Mouse (Mus musculus): ENCODE measurements around the gene Zfp60.

GRCm38 (mm10) chr7:27710402-27710801, 20.8 kb upstream of the Zfp60 start:
- TF ChIP-seq CTCF (IDR thresholded peaks at IDR 0.05; ENCODE audit: low read depth) (no peak), EP300 (IDR thresholded peaks at IDR 0.05; ENCODE audit: low read depth) (no peak)
